Mouse (Mus musculus): ENCODE results near the gene Hnf1a.

Gene Hnf1a

GRCm38 (mm10) chr5:114970824-114971227, at the start of gene Hnf1a:
TSS of gene Hnf1a (minus strand) at chr5:114971094.
- no peak for DNase-seq (ENCODE audit: low read depth, low spot score)

- no peak for DNase-seq (ENCODE audit: low read depth, low spot score)
These were observed 47.9 kb upstream of the Hnf1a start for GRCm38 (mm10) chr5:115018813-115019212.

- DNase-seq (ENCODE audit: low read depth, low spot score): no peak
These were observed 47.4 kb upstream of the Hnf1a start for GRCm38 (mm10) chr5:115018270-115018669.

GRCm38 (mm10) chr5:115015121-115015520, 44.2 kb upstream of the Hnf1a start:
- no peak for DNase-seq (ENCODE audit: low read depth, low spot score)

GRCm38 (mm10) chr5:115014570-115014969, 43.7 kb upstream of the Hnf1a start:
- no peak for DNase-seq (ENCODE audit: low read depth, low spot score)

GRCm38 (mm10) chr5:115013436-115013835, 42.5 kb upstream of the Hnf1a start:
- no peak for DNase-seq (ENCODE audit: low read depth, low spot score)

GRCm38 (mm10) chr5:115011519-115012261, 40.8 kb upstream of the Hnf1a start:
- peak; percentile 44 for DNase-seq (ENCODE audit: low read depth, low spot score)

- no peak for DNase-seq (ENCODE audit: low read depth, low spot score)
These were observed 40.3 kb upstream of the Hnf1a start for GRCm38 (mm10) chr5:115011217-115011518.

GRCm38 (mm10) chr5:115010577-115011216, 39.8 kb upstream of the Hnf1a start, which contains the start of gene Sppl3:
TSS of gene Sppl3 (plus strand) at chr5:115011137.
- DNase-seq (ENCODE audit: low read depth, low spot score): peak; percentile 87

GRCm38 (mm10) chr5:115009961-115010360, 39.1 kb upstream of the Hnf1a start:
- DNase-seq (ENCODE audit: low read depth, low spot score): peak; percentile 66

- DNase-seq (ENCODE audit: low read depth, low spot score): peak; percentile 71
These were observed 38.2 kb upstream of the Hnf1a start for GRCm38 (mm10) chr5:115009143-115009542.

- peak; percentile 82 for DNase-seq (ENCODE audit: low read depth, low spot score)
These were observed 37.4 kb upstream of the Hnf1a start for GRCm38 (mm10) chr5:115008307-115008706.

- no peak for DNase-seq (ENCODE audit: low read depth, low spot score)
These were observed 36.9 kb upstream of the Hnf1a start for GRCm38 (mm10) chr5:115007768-115008167.

- no peak for DNase-seq (ENCODE audit: low read depth, low spot score)
These were observed 32.5 kb upstream of the Hnf1a start for GRCm38 (mm10) chr5:115003224-115003873.

GRCm38 (mm10) chr5:115002781-115003180, 31.9 kb upstream of the Hnf1a start:
- DNase-seq (ENCODE audit: low read depth, low spot score): no peak

- DNase-seq (ENCODE audit: low read depth, low spot score): no peak
These were observed 30.6 kb upstream of the Hnf1a start for GRCm38 (mm10) chr5:115001464-115001863.

- DNase-seq (ENCODE audit: low read depth, low spot score): no peak
These were observed 29.6 kb upstream of the Hnf1a start for GRCm38 (mm10) chr5:115000503-115000902.

GRCm38 (mm10) chr5:114997327-114997726, 26.4 kb upstream of the Hnf1a start:
- no peak for DNase-seq (ENCODE audit: low read depth, low spot score)

- DNase-seq (ENCODE audit: low read depth, low spot score): peak; percentile 46
These were observed 25.6 kb upstream of the Hnf1a start for GRCm38 (mm10) chr5:114996447-114996846.

GRCm38 (mm10) chr5:114985074-114985473, 14.2 kb upstream of the Hnf1a start:
- DNase-seq (ENCODE audit: low read depth, low spot score): no peak

GRCm38 (mm10) chr5:114982001-114982400, 11.1 kb upstream of the Hnf1a start:
- peak; percentile 66 for DNase-seq (ENCODE audit: low read depth, low spot score)

- peak; percentile 42 for DNase-seq (ENCODE audit: low read depth, low spot score)
These were observed 9.3 kb upstream of the Hnf1a start for GRCm38 (mm10) chr5:114980122-114980748.

All from R1 (cell line).